Mouse (Mus musculus) urinary bladder, postnatal 10 days (tissue): ENCODE measurements around the gene Rapgefl1.
A peak's percentile ranks its signal among the peaks of the same experiment; 100 is the strongest.

Experiments
- DNase-seq: peaks from one replicate; pipeline ENCODE4 v3.0.0; 2022; ENCODE audit warnings: low spot score

Rapgefl1 gene

DNA sequence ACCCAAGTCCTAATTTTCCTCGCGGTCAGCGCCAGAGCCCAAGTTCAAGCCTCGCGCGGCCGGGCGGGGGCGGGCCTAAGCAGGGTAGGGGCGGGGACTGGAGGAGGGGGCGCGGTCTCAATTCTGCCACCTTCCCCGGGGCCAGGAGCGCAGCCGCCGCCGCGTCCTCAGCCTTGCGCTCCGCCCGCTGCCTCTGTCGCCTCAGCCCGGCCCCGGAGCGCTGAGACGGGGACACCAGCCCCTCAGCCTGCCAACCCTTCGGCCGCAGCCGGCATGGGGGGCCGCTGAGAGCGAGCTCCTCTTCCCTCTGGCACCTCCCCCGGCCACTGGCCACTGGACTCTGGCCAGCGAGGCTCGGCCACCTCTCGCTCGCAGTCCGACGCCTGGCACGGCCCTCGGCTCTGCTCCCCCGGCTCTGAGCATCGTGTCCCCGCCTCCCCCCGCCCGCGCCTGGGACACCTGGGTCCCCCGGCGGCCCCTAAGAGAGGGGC is at the start of gene Rapgefl1:
Rapgefl1 (plus strand) TSS at position 135 of the 491 bp plus-strand sequence.
- DNase-seq: no peak

DNA sequence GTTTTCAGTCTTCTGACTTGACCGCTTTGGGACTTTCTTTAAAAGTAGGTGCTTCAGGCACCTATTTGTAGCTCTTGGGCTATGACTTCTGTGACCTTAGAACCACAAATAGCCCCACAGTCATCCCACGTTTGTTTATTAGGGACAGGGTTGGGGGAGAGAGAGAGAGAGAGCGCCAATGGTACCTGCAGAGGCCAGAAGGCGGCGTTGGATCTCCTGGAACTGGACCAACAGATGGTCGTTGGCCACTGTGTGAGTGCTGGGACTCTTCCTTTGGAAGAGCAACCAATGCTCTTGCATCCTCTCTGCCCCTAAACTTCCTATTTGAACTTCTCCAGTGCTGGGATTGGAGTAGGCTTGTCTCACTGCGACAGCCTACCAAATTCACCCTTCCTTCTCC is 49.4 kb upstream of the Rapgefl1 start:
- DNase-seq: no peak

DNA sequence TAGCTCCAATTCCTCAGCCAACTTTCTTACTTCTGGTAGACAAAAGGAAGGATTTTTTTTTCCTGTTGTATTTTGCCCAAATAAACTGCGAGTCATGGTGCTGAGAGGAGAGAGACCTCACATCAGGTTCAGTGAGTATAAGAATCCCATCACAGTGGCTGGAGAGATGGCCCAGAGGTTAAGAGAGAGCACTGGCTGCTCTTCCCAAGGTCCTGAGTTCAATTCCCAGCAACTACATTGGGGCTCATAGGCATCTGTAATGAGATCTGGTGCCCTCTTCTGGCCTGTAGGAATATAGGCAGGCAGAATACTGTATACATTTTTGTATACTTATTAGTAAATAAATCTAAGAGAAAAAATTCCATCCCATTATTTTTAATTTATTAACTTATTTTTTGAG is 48.9 kb upstream of the Rapgefl1 start:
- DNase-seq: no peak

DNA sequence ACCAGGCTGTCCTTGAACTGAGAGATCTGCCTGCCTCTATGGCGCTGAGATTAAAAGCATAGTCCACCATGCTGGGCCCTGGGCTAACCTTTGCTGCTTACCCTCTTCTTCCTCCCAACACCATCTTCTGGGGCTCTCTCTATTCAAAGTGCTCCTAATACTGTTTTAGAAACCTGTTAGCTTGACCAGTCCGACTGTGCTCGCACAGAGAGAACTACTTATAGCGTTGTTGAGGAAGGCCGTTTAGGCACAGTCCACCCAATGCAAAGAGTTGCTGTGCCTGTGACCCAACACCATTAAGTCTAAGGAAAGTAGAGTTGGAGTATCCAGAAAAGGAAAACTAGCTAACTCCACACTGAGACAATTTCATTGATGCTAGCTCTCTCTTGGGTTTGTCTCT is 48.4 kb upstream of the Rapgefl1 start:
- DNase-seq: no peak

DNA sequence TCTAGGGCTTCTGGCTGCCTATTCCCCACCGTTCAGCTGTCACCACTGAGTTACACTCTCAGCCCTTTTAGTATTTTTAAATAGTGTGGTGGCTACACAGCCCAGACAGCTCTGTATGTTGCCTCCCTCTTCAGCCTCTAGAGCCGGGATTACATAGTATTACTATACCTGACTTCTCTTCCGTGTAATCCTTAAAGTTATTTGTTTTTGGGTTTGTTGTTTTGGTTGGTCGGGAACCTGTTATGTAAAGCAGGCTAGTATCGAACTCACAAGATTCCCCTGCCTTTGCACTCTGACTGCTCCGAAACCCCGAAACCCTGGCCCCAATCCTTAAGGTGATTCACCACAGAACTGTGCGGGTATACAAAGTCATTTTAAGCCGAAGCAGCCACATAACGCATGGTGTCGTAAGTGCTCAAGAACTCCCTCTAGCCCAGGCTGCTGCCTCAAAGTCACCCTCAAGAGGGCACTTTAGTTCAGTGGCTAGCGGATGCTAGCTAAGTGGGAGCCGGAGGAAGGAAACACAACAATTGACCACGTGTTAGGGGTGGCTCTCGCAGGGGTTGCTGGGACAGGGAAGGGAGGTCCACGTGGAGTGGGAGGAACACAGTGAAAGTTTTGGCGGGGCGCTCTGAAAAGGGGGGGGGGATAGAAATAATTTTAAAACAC is 47.9 kb upstream of the Rapgefl1 start:
- DNase-seq: no peak

DNA sequence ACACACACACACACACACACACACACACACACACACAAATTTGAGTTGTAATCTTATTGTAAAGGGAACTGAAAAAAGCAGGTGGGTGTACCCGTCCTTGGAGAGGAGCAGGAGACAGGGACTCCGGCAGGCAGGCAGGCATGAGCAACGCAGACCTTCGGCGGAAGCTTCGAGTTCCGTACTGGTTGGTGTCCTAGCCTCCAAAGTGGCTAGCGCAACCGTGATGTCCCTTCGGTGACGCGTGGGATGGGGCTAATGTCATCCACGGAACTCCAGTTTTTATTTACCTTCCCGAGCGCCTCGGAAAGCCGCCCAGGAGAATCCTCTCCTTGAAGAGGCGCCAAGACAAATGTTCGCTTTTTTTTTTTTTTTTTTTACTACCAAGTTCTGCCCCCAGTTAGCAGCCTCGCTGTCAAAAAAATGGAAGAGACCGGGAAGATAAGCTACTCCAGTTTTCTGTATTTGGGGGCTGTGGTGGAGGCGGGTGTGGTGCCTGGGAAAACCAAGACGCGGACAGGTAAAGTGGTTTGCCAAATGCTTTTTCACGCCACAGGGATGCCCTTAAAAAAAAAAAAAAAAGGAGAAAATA is 47.3 kb upstream of the Rapgefl1 start:
- no peak for DNase-seq

DNA sequence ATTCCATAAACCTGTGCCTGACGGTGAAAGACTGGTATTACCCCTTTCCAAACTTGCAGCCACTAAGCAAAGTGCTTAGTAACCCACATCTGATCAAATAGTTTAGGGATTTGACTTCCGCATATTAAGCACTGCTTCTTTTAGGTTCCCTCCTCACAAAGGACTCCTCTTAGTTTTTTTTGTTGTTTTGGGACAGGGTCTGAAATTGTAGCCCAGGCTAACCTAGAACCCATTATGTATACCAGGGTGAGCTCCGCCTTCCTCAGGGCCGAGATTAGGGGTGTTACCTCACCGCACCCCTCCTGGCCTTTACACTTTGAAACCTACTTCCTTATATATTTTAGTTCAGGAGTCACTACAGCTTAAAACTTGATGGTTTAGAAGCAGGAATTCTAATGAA is 46.8 kb upstream of the Rapgefl1 start:
- no peak for DNase-seq

DNA sequence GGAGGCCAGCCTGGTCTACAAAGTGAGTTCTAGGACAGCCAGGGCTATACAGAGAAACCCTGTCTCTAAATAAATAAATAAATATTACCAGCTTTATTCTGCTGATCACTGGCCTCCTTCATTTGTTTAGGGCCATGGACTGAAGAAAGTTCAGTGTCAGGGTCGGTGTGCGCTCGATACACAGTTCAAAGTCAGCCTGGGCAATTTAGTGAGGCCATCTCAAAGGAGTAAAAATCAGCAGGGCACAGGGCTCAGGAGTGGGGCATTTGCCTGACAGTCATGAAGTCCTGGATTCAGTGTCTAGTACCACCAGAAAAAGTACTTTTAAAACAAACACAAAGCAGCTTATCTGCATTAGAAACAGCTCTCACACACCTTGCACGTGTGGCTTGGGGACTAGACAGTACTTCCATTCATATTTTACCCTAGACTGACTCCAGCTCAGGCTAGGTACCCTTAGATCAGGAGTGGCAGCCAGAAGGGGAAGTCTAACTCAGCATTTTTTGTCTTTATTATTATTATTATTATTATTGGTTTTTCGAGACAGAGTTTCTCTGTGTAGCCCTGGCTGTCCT is 45.9 kb upstream of the Rapgefl1 start:
- DNase-seq: no peak

DNA sequence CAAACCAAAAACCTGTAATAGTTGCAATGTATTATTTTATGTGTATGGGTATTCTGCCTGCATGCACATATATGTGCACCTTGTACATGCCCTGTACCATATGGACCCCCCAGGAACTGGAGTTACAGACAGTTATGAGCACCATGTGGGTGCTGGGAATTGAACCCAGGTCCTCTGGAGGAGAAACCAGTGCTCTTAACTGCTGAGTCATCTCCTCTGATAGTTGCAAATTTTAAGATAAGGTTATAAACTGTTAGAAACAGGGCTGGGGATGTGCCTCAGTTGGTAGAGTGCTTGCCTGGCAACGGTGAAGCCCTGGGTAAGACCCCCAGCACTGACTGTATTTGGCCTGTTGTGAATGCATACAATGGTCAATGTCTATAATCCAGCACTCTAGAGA is 45.1 kb upstream of the Rapgefl1 start:
- no peak for DNase-seq

DNA sequence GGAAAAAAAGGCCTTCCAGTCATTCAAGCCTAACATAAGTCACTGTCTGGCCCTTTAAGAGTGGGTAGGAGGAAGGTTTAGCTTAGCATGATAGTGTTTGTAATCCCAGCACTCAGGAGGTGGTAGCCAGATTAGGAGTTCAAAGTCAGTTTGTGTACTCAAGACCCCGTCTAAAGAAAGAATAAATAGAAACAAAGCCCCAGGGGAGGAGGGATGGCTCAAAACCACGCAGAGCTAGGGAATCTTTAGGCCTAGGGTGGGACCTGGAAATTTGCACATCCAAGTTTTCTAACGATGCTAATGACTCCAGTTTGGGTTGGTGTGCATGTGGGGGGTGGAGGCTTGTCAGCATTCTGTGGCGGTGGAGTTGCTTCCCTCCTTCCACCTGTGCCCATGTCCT is 44.5 kb upstream of the Rapgefl1 start:
- no peak for DNase-seq

DNA sequence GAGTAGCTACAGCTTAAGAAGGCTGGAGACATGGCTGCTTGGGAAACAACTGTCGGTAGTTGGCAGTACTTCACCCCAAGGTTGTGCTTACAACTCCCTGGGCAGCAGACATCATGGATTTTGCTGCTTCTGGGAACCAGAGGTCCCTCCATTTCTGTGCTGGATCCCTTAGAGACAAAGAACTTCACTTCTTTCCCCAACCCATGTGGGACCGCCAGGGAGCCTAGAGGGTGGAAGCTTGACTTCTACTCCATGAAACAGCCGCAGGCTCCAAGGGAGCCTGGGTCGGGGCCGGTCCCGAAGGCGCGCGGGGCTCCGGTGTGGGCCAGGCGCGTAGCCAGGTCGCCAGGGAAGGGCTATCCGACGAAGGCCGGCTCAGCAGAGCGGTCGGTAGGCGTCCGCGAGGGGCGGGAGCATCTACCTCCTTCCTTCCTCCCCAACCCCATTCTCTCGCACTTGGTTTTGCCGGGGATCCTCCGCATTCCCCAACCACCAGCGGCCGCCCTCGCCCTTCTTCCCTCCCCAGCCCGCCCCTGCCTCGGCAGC is 42.0 kb upstream of the Rapgefl1 start:
- no peak for DNase-seq

DNA sequence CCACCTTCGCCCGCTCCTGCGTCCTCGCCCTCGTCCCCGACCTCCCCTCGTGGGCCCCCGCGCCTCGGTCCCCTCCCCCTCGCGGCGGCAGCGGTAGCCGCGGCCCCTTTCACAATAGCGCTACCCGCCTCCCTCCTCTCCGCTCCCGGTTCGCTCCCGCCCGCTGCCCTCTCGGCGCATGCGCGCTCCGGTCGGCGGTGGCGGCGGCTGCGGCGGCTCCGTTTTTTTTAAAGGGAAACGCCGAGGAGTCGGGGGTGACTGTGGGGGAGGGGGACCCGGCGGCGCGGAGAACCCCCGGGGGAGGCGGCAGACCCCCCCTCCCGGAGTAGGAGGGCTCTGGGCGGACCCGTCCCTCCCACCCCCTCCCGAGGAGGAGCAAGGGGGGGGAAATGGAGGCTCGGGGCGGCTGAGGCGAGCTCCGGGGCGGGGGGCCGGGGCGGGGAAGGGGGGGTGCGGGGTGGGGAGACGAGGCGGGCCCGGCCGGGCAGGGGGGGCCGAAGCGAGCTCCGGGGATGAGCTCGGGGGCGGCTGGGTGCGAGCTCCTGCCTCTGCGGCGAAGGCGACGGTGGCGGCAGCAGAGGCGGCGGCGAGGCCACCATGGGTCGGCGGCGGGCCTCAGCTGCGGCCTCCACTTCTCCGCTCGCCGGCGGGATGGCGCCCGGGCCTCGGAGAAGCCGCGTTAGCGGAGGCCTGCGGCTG is 41.4 kb upstream of the Rapgefl1 start, which contains the start of gene Msl1:
Msl1 (plus strand) TSS at position 502 of the 699 bp plus-strand sequence.
- DNase-seq: peak; percentile 77

DNA sequence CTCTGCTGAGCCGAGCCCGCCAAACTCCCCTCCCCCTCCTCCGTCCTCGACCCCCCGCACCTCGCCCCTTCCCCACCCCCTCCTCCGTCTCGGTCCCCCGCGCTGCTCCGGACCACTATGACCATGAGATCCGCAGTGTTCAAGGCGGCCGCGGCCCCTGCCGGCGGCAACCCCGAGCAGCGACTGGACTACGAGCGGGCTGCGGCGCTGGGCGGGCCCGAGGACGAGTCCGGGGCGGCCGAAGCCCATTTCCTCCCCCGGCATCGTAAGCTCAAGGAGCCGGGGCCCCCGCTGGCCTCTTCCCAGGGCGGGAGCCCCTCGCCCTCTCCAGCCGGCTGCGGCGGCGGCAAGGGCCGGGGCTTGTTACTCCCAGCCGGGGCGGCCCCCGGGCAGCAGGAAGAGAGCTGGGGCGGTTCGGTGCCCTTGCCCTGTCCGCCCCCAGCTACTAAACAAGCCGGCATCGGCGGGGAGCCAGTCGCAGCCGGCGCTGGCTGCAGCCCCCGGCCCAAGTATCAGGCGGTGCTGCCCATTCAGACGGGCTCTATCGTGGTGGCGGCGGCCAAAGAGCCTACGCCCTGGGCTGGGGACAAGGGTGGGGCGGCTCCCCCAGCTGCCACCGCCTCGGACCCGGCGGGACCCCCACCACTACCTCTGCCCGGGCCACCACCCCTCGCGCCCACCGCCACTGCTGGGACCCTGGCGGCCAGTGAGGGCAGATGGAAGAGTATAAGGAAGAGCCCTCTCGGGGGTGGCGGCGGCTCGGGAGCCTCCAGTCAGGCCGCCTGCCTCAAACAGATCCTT is 40.7 kb upstream of the Rapgefl1 start:
- DNase-seq: no peak

DNA sequence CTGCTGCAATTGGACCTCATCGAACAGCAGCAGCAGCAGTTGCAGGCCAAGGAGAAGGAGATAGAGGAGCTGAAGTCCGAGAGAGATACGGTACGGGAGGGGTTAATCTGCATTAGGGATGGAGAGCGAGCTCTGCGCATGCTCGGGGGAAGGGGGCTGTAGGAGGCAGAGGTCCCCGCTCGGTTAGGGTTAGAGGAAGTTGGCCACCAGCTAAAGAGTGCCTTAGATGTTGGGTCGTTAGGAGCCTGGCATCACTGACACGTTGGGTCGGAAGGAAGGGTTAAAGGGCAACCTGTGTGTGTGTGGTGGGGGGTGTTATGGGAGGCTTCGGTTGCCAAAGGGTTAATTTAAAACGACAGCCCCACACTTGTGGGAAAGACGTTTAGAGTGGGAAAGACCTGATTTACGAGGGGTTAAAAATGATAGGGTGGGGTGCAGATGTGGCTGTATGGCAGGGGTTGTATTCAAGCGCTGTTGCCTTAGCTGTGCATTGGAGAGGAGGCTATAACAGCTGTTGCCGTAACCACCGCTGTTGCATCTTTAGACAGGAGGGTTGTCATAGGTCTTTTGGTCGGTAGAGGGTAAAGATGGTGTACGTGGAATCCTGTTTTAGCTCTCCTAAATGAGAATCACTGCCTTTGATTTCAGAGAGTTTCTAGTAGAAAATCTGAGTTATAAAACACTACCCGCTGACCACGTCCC is 39.9 kb upstream of the Rapgefl1 start:
- DNase-seq: no peak

DNA sequence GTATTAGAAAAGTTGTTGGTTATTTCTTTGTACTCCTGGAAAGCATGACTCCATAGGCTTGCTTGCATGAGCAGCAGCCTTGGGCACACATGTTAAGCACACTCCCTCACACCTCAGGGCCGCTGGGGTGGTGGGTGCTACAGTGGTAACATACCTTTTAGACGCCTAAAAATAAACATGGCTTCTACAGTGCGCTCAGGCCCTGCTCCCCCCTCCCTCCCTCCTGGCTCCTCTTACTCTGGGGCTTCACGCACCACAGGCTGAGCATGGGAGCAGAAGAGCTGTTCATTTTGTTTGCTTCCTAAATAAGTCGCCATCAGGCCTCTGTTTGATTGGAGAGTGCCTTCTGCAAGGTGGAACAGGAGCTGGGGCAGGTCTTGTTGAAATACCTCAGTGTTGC is 39.3 kb upstream of the Rapgefl1 start:
- DNase-seq: no peak

DNA sequence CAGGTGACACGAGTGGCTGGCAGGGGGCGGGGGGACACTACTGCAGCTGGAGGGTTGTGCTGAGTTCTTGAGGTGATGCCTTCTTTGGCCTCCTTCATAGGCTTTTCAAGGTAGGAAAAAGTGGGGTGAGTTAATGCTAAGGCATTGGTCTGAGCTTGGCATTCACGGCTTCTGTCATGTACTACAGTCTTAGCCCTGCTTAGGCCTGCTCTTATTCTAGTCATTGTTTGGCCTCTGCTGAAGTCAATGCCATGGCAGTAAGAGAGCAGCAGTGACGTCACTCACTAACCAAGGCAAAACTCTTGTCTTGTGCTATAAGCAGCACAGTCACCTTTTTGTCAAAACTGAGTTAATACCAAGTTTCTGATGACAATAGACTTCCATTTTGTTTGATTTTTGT is 38.7 kb upstream of the Rapgefl1 start:
- DNase-seq: no peak

DNA sequence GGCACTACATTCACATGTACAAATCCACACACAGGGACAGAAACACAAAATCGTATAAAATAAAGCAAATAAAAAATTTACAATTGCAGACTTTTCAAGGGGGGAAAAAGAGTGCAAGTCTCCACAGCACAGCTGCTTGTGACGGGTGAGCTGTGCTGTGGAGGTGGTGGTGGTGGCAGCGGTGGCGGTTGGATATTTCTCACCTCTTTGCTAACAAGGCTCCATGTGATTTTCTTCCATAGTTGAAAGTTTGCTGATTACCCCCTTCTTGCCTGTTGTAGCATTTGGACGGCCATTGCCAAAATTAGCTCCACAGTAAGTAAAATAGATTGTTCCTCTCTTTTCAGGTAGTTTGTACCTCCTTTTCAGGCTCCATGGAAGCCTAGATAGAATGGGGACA is 32.0 kb upstream of the Rapgefl1 start, which contains the start of gene Casc3:
Casc3 (plus strand) TSS at position 301 of the 400 bp plus-strand sequence.
- no peak for DNase-seq

DNA sequence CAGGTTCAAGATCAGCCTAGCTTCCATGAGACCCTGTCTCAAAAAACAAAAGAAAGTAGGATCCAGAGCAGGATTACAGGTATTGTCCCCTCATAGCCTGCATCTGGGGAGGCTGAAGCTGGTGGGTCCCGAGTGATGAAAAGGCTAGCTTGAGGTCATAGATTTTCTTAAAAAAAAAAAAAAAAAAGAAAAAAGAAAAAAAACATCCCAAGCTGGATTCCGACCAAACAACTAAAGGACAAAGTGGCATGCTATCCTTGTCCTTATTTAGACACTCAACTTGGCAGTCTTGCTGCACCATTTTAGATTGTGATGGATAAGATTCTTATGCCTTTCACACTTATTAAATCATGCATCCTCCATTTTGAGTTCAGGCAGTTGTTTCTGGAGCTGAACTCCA is 28.2 kb upstream of the Rapgefl1 start:
- DNase-seq: no peak

DNA sequence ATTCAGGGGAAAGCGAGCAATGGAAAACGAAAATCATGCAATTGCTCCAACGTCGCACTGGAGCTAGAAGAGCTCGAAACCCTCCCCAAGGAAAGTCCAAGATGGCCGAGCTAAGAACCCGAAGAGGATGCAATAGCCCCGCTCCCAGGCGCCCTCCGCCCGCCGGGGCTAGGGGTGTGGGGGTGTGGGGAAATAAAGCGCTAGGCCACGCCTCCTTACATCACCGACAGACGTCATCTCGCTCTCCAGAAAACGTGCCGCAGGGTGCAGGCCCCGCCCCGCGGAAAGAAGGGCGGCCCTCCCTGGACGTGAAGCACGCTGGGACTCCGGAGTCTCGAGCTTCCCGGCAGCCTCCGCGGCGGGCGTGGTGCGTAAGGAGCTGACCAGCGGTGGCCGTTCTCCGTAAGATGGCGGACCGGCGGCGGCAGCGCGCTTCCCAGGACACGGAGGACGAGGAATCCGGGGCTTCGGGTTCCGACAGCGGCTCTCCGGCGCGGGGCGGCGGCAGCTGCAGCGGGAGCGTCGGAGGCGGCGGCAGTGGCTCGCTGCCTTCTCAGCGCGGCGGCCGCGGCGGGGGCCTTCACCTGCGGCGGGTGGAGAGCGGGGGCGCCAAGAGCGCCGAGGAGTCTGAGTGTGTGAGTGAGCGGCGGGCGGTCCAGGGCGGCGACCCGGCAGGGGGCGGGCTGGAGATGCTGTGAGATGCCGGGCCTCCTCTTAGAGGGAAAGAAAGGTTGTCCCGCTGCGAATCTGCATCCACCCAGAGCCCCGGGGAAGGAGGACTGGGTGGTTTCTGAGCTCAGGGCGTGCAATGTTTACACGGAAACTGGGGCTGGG is 26.9 kb upstream of the Rapgefl1 start:
- DNase-seq: peak; percentile 88

DNA sequence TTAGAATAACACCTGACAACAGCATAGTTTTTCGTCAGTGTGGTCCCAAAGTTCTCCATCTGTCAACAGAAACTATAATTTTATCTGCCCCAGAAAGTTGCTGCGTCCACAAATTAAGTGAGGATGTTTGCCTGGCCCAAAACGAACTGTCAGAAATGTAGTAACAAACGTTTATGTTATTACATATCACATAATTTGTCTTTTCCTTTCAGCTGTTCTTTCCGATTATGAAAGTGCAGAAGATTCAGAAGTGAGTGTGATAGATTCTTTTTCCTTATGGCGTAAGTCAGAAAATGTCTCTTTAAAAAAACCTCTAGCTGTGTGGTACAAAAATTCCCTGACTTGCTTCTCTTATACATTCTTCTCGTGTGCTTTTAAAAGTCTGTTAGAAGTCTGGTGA is 25.9 kb upstream of the Rapgefl1 start:
- no peak for DNase-seq
